Mouse (Mus musculus) myocyte (in vitro differentiated cells): ENCODE results near the gene Trim62. TPM values are rescaled to one million over a fixed set of nuclear protein-coding genes. Genes with fewer than 3 reads are reported as not detected.
A peak's percentile ranks its signal among the peaks of the same experiment; 100 is the strongest.

Experiments used
- H3K27me3 ChIP-seq: one replicate; pipeline ENCODE4 v1.6.1; 2011; ENCODE audit not compliant: control insufficient read depth, insufficient read depth, insufficient read length
- H3K36me3 ChIP-seq: one replicate; pipeline ENCODE4 v1.6.1; 2011; ENCODE audit not compliant: control insufficient read depth, insufficient read depth
- H3K4me2 ChIP-seq: one replicate; pipeline ENCODE4 v1.6.1; 2011; ENCODE audit warnings: low read depth, control low read depth
- H3K4me3 ChIP-seq: one replicate; pipeline ENCODE4 v1.5.1; 2011; ENCODE audit warnings: mild to moderate bottlenecking, control low read depth, moderate library complexity
- H3K79me2 ChIP-seq: one replicate; pipeline ENCODE4 v1.6.1; 2011; ENCODE audit not compliant: control insufficient read depth, insufficient read depth
- H3ac ChIP-seq: one replicate; pipeline ENCODE4 v1.6.1; 2011; ENCODE audit not compliant: control insufficient read depth, insufficient read length
- CEBPB ChIP-seq: IDR thresholded peaks from 2 replicates; pipeline ENCODE4 v1.6.1; 2011; ENCODE audit warnings: mild to moderate bottlenecking, moderate library complexity; ENCODE audit not compliant: poor library complexity, insufficient read depth, severe bottlenecking
- E2F4 ChIP-seq: IDR thresholded peaks from one replicate; pipeline ENCODE4 v1.6.1; 2011; ENCODE audit warnings: mild to moderate bottlenecking, control low read depth, moderate library complexity; ENCODE audit not compliant: insufficient read depth
- MAX ChIP-seq: IDR thresholded peaks from one replicate; pipeline ENCODE4 v1.6.1; 2011; ENCODE audit warnings: low read depth, mild to moderate bottlenecking, control low read depth
- MYOD1 ChIP-seq, 3 experiments: IDR thresholded peaks; one replicate each; pipeline ENCODE4 v1.6.1; 2011; ENCODE audit warnings: control low read depth in 2 of 3, low read depth in 2 of 3, mild to moderate bottlenecking in 2 of 3, moderate library complexity in 1 of 3; ENCODE audit not compliant: insufficient read length in 2 of 3, control insufficient read depth in 1 of 3
- MYOG ChIP-seq, 3 experiments: IDR thresholded peaks; one replicate each; pipeline ENCODE4 v1.6.1; 2011; ENCODE audit warnings: control low read depth in 2 of 3, low read depth in 2 of 3, mild to moderate bottlenecking in 2 of 3; ENCODE audit not compliant: insufficient read length in 2 of 3, control insufficient read depth in 1 of 3, insufficient read depth in 1 of 3
- POLR2A ChIP-seq: IDR thresholded peaks from one replicate; pipeline ENCODE4 v1.6.1; 2011; ENCODE audit warnings: low read depth, mild to moderate bottlenecking, control low read depth, moderate library complexity; ENCODE audit not compliant: insufficient read length
- POLR2AphosphoS2 ChIP-seq: IDR thresholded peaks from one replicate; pipeline ENCODE4 v1.6.1; 2011; ENCODE audit warnings: low read depth, control low read depth; ENCODE audit not compliant: insufficient read length
- REST ChIP-seq: IDR thresholded peaks from one replicate; pipeline ENCODE4 v1.6.1; 2011; ENCODE audit warnings: mild to moderate bottlenecking, control low read depth, moderate library complexity; ENCODE audit not compliant: insufficient read depth, insufficient read length
- SRF ChIP-seq: IDR thresholded peaks from one replicate; pipeline ENCODE4 v1.6.1; 2011; ENCODE audit warnings: low read depth; ENCODE audit not compliant: control insufficient read depth, insufficient read length
- TCF12 ChIP-seq: IDR thresholded peaks from one replicate; pipeline ENCODE4 v1.6.1; 2011; ENCODE audit warnings: mild to moderate bottlenecking, control low read depth; ENCODE audit not compliant: poor library complexity, insufficient read depth, severe bottlenecking
- TCF3 ChIP-seq: IDR thresholded peaks from one replicate; pipeline ENCODE4 v1.6.1; 2011; ENCODE audit warnings: low read depth, control low read depth; ENCODE audit not compliant: insufficient read length
- USF1 ChIP-seq: IDR thresholded peaks from one replicate; pipeline ENCODE4 v1.6.1; 2011; ENCODE audit warnings: low read depth, mild to moderate bottlenecking, control low read depth, moderate library complexity
- polyA plus RNA-seq: library from polyadenylated mRNA; unstranded; fragments of >200 nt; fragmentation: generic; extraction: Trizol; gene quantifications from one replicate; pipeline ENCODE4 v1.2.1, GENCODE M21; 2012; ENCODE audit warnings: missing spikeins

Gene Trim62
- polyA plus RNA-seq, 1 experiment = 0.65 TPM

- peak overlapping the region; percentile 61 for H3K4me2 ChIP-seq
Measured at GRCm38 (mm10) chr4:128957155-128957911, 74.0 kb downstream of the Trim62 start.

GRCm38 (mm10) chr4:128958156-128958555 is 74.8 kb downstream of the Trim62 start:
- no peak overlapping the region for H3K4me3 ChIP-seq
- no peak overlapping the region for H3ac ChIP-seq
- H3K36me3 ChIP-seq = no peaks in the 10 kb centered on the region
- H3K79me2 ChIP-seq = peaks cover 10% of the 10 kb centered on the region
- peak overlapping the region; percentile 61 for H3K4me2 ChIP-seq
- H3K27me3 ChIP-seq = no peaks in the 10 kb centered on the region
- TF ChIP-seq POLR2AphosphoS2 (no peak), MAX (no peak)

More at GRCm38 (mm10) chr4:128957155-128957911, 74.0 kb downstream of the Trim62 start:
- H3K79me2 ChIP-seq = peaks cover 10% of the 10 kb centered on the region
- no peak overlapping the region for H3K4me3 ChIP-seq
- no peak overlapping the region for H3ac ChIP-seq
- no peaks in the 10 kb centered on the region for H3K27me3 ChIP-seq
- no peak for TF ChIP-seq POLR2AphosphoS2
- peak in 1 of 3 experiments; percentile 15 for TF ChIP-seq MYOD1 (IDR thresholded peaks at IDR 0.05; ENCODE audit: control insufficient read depth in 1 of 3, insufficient read length in 2 of 3, low read depth in 2 of 3)
- TF ChIP-seq TCF3 = no peak
- H3K36me3 ChIP-seq = no peaks in the 10 kb centered on the region

- TF ChIP-seq REST (no peak), USF1 (no peak), MYOG (IDR thresholded peaks at IDR 0.05; ENCODE audit: control insufficient read depth in 1 of 3, insufficient read depth in 1 of 3, insufficient read length in 2 of 3, low read depth in 2 of 3) (no peak), TCF12 (no peak)
- Histone ChIP-seq H3ac (no peak overlapping the region), H3K4me3 (no peak overlapping the region), H3K4me2 (no peak overlapping the region), H3K79me2 (peaks cover 10% of the 10 kb centered on the region), H3K27me3 (no peaks in the 10 kb centered on the region), H3K36me3 (no peaks in the 10 kb centered on the region)
Measured at GRCm38 (mm10) chr4:128958849-128959248, 75.5 kb downstream of the Trim62 start.

GRCm38 (mm10) chr4:128959676-128960075 is 76.3 kb downstream of the Trim62 start:
- H3K36me3 ChIP-seq = no peaks in the 10 kb centered on the region
- TF ChIP-seq TCF12 = no peak
- TF ChIP-seq SRF = no peak
- no peak for TF ChIP-seq POLR2A
- no peak for TF ChIP-seq TCF3
- no peak for TF ChIP-seq MAX
- TF ChIP-seq REST = no peak
- no peak for TF ChIP-seq MYOD1 (IDR thresholded peaks at IDR 0.05; ENCODE audit: control insufficient read depth in 1 of 3, insufficient read length in 2 of 3, low read depth in 2 of 3)
- TF ChIP-seq E2F4 = no peak
- TF ChIP-seq USF1 = no peak
- no peak for TF ChIP-seq POLR2AphosphoS2
- TF ChIP-seq MYOG (IDR thresholded peaks at IDR 0.05; ENCODE audit: control insufficient read depth in 1 of 3, insufficient read depth in 1 of 3, insufficient read length in 2 of 3, low read depth in 2 of 3) = no peak
- no peak for TF ChIP-seq CEBPB
- H3K27me3 ChIP-seq = no peaks in the 10 kb centered on the region
- no peak overlapping the region for H3K4me3 ChIP-seq
- no peak overlapping the region for H3K4me2 ChIP-seq
- no peak overlapping the region for H3ac ChIP-seq
- peaks cover 10% of the 10 kb centered on the region for H3K79me2 ChIP-seq

Other genes with a start within 250 kb of the Trim62 start
- gene Phc2, start 228.9 kb upstream of the Trim62 start, polyA plus RNA-seq = 100 TPM
- 0.13 TPM for gene A3galt2, start 128.2 kb upstream of the Trim62 start, polyA plus RNA-seq
- gene Zfp362, start 77.5 kb upstream of the Trim62 start, polyA plus RNA-seq = 12.0 TPM
- gene Azin2, start 78.9 kb downstream of the Trim62 start, polyA plus RNA-seq = 17.4 TPM
- 83.0 TPM for gene Ak2, start 108.4 kb downstream of the Trim62 start, polyA plus RNA-seq
- gene Rnf19b, start 174.7 kb downstream of the Trim62 start, polyA plus RNA-seq = 49.3 TPM
- 0.41 TPM for gene Tmem54, start 222.0 kb downstream of the Trim62 start, polyA plus RNA-seq
- gene Hpca, start 238.5 kb downstream of the Trim62 start, polyA plus RNA-seq = 0.12 TPM